Mouse (Mus musculus) lung, adult 2 months (tissue): ENCODE results near the gene Tmem181a.
"Not testable (repeated sequence)": the region's sequence is repeated elsewhere in the genome, so short reads cannot be mapped to it uniquely, and the experiment has no call there.

Experiments
- CTCF ChIP-seq: fragments of 200-500 bp; IDR thresholded peaks from 2 replicates; pipeline ENCODE4 v1.5.1; 2011; ENCODE audit warnings: mild to moderate bottlenecking, low read length, control low read depth; ENCODE audit not compliant: insufficient read depth
- POLR2A ChIP-seq: fragments of 200-500 bp; IDR thresholded peaks from 2 replicates; pipeline ENCODE4 v1.6.1; 2011; ENCODE audit warnings: low read depth, mild to moderate bottlenecking, control low read depth, low read length, borderline replicate concordance; ENCODE audit errors: extremely low read depth

DNA sequence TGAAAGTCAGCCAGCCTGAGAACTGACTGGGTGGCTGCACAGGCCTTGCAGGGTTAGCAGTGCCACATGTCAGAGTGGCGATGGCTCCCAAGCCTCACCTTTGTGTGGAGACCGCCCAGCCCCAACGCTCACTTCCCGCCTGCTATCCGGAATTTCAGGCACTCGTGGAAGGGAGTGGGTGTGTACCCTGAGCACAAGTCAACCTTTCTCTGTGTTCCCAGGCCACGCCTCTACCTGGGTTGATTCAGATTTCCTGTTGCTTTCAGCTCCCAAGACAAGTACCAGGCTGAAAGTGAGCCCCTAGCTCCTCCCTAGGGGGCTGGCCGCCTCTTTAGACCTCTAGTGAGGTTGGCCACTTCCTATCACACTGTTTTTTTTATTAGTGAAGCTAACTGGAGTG, 22.5 kb downstream of the Tmem181a start:
- TF ChIP-seq CTCF, POLR2A: not testable (repeated sequence)
